Mouse (Mus musculus) gastrocnemius, adult 2 months (tissue): ENCODE results near the gene Rnf44. TPM values are rescaled to one million over a fixed set of nuclear protein-coding genes. Genes with fewer than 3 reads are reported as not detected.

Experiments used
- DNase-seq: peaks from one replicate; pipeline ENCODE4 v3.0.0; 2022
- H3K27ac ChIP-seq: fragments of 200-600 bp; 2 replicates; pipeline ENCODE4 v1.8.1; 2022; ENCODE audit warnings: mild to moderate bottlenecking
- H3K4me3 ChIP-seq: fragments of 200-600 bp; 2 replicates; pipeline ENCODE4 v1.8.1; 2022; ENCODE audit warnings: mild to moderate bottlenecking, moderate library complexity
- CTCF ChIP-seq: fragments of 200-600 bp; IDR thresholded peaks from 2 replicates; pipeline ENCODE4 v1.8.1; 2022; ENCODE audit warnings: antibody characterized with exemption, mild to moderate bottlenecking, moderate library complexity
- intact Hi-C: fragments of 180-260 bp; cut with DNase I; formaldehyde crosslinking; loops from one replicate; pipeline ENCODE4 v1.15.1; 2025
- total RNA-seq, 2 experiments: library from RNA; stranded (reverse); gene quantifications; 2 replicates each; pipeline ENCODE4 v1.2.3; 2021

Rnf44 gene
- total RNA-seq, 2 experiments from 2014 or later: 23.3 to 34.1 TPM

- intact Hi-C loops: no loop called here
- no peak for TF ChIP-seq CTCF
- no peak overlapping the region for H3K27ac ChIP-seq
- no peak overlapping the region for H3K4me3 ChIP-seq
- DNase-seq: no peak
Measured at GRCm38 (mm10) chr13:54635011-54635410, 58.7 kb downstream of the Rnf44 start.

- H3K27ac ChIP-seq: no peak overlapping the region
- TF ChIP-seq CTCF: no peak
- intact Hi-C loops: no loop called here
- H3K4me3 ChIP-seq: no peak overlapping the region
- no peak for DNase-seq
Measured at GRCm38 (mm10) chr13:54632731-54633277, 60.9 kb downstream of the Rnf44 start.

Other genes with a start within 250 kb of the Rnf44 start
- 10 to 100 TPM; 14.7 to 16.5 TPM for gene Thoc3, start 225.1 kb downstream of the Rnf44 start, total RNA-seq
- 1 to 10 TPM; 2.6 to 3.6 TPM for gene Simc1, start 190.1 kb downstream of the Rnf44 start, total RNA-seq
- 100 to 1,000 TPM; 192 to 200 TPM for gene 4833439L19Rik, start 128.5 kb downstream of the Rnf44 start, total RNA-seq
- 1 to 10 TPM; 2.0 to 3.2 TPM for gene Arl10, start 118.9 kb downstream of the Rnf44 start, total RNA-seq
- gene Nop16, start 103.8 kb downstream of the Rnf44 start, total RNA-seq: 10 to 100 TPM; 16.2 to 20.5 TPM
- 100 to 1,000 TPM; 148 to 150 TPM for gene Higd2a, start 103.7 kb downstream of the Rnf44 start, total RNA-seq
- 100 to 1,000 TPM; 130 to 160 TPM for gene Cltb, start 82.6 kb downstream of the Rnf44 start, total RNA-seq
- 10 to 100 TPM; 11.1 to 16.8 TPM for gene Faf2, start 72.1 kb downstream of the Rnf44 start, total RNA-seq
- not detected for gene Cdhr2, start 7.6 kb upstream of the Rnf44 start, total RNA-seq
- gene Gprin1, start 56.0 kb upstream of the Rnf44 start, total RNA-seq: not detected
- gene Sncb, start 72.7 kb upstream of the Rnf44 start, total RNA-seq: not detected
- gene Eif4e1b, start 90.1 kb upstream of the Rnf44 start, total RNA-seq: not detected
- 10 to 100 TPM; 15.3 to 25.3 TPM for gene Tspan17, start 95.5 kb upstream of the Rnf44 start, total RNA-seq